Mouse (Mus musculus): ENCODE measurements around the gene Myl7.
A peak's percentile ranks its signal among the peaks of the same experiment; 100 is the strongest.

Gene Myl7

DNA sequence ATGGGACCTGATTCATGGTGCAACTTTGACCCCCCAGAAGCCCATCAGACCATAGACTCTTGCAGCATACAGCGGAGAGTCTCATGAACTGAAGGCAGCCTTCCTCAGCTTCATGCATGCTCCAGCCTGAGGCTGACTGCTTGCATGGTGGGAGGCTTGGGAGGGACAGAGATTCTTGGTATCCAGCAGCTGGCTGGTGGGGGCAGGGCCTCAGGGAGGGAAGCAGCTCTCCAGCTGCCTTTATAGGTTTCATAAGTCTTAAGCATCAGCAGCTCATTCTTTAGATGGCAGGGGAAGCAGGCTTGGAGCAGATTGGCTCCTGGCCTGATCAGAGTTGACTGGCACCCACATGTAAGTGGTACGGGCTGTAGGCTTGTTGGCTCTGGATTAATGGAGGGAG lies 31.4 kb downstream of the Myl7 start:
- Histone ChIP-seq H3K36me3 (ENCODE audit: control insufficient read depth, insufficient read depth, low read length, poor library complexity, severe bottlenecking) (no peaks in the 10 kb centered on the region), H3K27me3 (ENCODE audit: control insufficient read depth, insufficient read depth, low read length, poor library complexity, severe bottlenecking) (no peaks in the 10 kb centered on the region)
- DNase-seq (ENCODE audit: low read depth, low spot score): no peak

DNA sequence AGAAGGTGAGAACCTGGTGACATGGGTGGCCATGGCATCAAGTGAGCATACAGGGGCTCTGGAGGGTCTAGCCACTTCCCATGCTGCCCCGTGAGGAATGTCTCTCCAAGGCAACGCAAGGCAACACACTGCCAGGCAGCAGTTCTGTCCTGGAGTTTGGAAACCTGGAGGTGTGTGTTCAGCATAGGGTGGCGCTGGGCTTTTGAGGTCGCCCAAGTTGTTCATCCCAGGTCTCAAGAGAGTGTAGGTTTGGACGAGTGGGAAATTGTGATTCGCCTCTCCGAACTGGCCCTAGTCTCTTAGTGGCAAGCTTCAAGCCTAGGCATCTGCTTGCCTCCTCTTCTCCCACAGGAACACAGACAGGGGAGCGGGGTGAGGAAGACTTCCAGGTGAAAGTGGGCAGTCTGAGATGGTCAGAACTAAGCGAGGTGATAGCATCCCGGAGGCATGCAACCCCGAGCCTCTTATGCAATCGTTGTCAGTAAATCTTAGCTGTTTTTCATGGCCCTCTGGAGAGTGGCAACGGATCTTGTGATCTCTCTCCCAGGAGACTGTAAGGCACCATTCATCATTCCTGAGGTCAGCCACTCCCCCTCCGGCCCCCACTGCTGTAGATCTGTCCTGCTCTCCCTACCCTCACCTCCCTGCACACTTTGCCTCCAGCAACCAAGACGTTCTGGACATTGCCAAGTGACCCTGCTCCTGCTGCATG lies 36.0 kb downstream of the Myl7 start:
- no peak for DNase-seq (ENCODE audit: low read depth, low spot score)
- Histone ChIP-seq H3K36me3 (ENCODE audit: control insufficient read depth, insufficient read depth, low read length, poor library complexity, severe bottlenecking) (no peaks in the 10 kb centered on the region), H3K27me3 (ENCODE audit: control insufficient read depth, insufficient read depth, low read length, poor library complexity, severe bottlenecking) (no peaks in the 10 kb centered on the region)

DNA sequence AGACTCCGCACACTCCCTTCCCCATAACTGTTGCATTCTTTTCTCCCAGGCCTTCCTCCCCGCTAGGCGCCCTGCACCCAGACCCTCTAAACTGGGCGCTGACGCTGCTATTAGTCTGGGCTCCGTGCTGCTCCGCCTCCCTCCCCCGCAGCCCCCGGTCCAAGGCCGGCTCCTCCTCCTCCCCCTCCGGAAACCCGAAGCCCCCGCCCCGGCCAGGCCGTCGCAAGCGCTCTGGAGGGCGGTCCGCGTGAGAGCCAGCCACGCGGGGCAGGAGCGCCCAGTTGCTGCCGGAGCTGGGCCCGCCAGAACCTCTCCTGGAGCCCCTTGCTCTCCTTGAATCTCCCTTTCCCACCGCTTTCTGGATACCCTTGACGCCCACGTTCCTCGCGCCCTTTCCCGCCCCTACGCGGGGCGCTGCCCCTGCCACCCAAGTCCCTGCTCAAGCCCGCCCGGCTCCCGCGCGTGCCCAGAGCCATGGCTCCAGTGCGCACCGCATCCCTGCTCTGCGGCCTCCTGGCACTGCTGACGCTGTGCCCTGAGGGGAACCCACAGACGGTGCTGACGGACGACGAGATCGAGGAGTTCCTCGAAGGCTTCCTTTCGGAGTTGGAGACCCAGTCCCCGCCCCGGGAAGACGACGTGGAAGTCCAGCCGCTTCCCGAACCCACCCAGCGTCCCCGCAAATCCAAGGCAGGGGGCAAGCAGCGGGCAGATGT lies 36.7 kb downstream of the Myl7 start, which contains the start of gene Aebp1:
Gene Aebp1, plus strand, starts transcription at position 270 of the 716 bp plus-strand sequence.
- H3K36me3 ChIP-seq (ENCODE audit: control insufficient read depth, insufficient read depth, low read length, poor library complexity, severe bottlenecking): no peaks in the 10 kb centered on the region
- peak; percentile 23 for DNase-seq (ENCODE audit: low read depth, low spot score)
- H3K27me3 ChIP-seq (ENCODE audit: control insufficient read depth, insufficient read depth, low read length, poor library complexity, severe bottlenecking): no peaks in the 10 kb centered on the region

- no peak for DNase-seq (ENCODE audit: low read depth, low spot score)
Observed at GRCm38 (mm10) chr11:5860639-5861038, 37.9 kb downstream of the Myl7 start.

DNA sequence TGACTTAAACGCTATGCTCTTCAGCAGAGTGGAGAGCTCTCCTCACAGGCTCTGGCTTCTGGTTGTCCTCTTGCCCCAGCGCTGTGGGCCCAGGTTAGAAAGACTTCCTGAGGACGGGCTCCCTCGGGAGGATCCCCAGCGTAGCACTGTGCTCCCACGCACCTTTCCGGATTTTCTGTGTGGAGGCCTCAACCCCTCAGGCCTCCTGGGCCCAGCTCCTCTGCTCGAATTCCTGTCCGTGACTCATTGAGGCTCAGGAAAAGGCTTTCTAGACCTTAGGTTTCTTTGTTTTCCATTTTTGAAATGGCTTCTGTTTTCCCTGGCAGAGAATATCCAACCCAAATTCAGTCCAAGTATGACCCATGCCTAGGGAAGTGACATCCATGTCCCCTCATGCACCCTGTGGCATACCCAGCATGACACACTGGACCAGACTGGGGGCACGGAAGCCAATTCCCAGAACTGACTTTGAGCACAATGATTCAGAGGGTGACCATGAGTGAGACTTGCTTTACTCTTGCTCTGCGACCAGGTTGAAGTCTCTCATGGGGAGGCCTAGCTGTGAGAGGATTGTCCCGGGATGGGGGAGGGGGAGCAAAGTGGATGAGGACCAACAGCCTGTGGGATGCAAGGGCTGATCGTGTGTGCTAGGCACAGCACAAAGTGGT lies 38.6 kb downstream of the Myl7 start:
- no peaks in the 10 kb centered on the region for H3K36me3 ChIP-seq (ENCODE audit: control insufficient read depth, insufficient read depth, low read length, poor library complexity, severe bottlenecking)
- DNase-seq (ENCODE audit: low read depth, low spot score): no peak

More at GRCm38 (mm10) chr11:5860639-5861038, 37.9 kb downstream of the Myl7 start:
- Histone ChIP-seq H3K36me3 (ENCODE audit: control insufficient read depth, insufficient read depth, low read length, poor library complexity, severe bottlenecking) (no peaks in the 10 kb centered on the region), H3K27me3 (ENCODE audit: control insufficient read depth, insufficient read depth, low read length, poor library complexity, severe bottlenecking) (no peaks in the 10 kb centered on the region)

DNA sequence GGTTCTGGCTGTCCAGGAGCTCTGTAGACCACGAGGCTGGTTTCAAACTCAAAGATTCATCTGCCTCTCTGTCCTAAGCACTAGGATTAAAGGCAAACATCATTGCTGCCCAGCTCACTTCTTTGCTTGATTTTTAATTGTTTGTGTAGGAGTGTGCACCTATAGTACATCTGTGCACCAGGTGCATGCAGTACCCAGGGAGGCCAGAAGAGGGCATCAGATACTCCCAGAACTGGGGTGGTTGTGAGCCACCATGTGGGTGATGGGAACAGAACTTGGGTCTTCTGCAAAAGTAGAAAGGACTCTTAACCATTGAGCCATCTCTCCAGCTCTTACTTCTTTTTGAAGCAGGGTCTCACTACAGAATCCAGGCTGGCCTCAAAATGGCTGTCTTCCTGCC lies 39.9 kb downstream of the Myl7 start:
- Histone ChIP-seq H3K27me3 (ENCODE audit: control insufficient read depth, insufficient read depth, low read length, poor library complexity, severe bottlenecking) (no peaks in the 10 kb centered on the region), H3K36me3 (ENCODE audit: control insufficient read depth, insufficient read depth, low read length, poor library complexity, severe bottlenecking) (no peaks in the 10 kb centered on the region)
- peak; percentile 34 for DNase-seq (ENCODE audit: low read depth, low spot score)

More for the DNA sequence above, 38.6 kb downstream of the Myl7 start:
- no peaks in the 10 kb centered on the region for H3K27me3 ChIP-seq (ENCODE audit: control insufficient read depth, insufficient read depth, low read length, poor library complexity, severe bottlenecking)

- DNase-seq (ENCODE audit: low read depth, low spot score): no peak
- no peaks in the 10 kb centered on the region for H3K27me3 ChIP-seq (ENCODE audit: control insufficient read depth, insufficient read depth, low read length, poor library complexity, severe bottlenecking)
- no peaks in the 10 kb centered on the region for H3K36me3 ChIP-seq (ENCODE audit: control insufficient read depth, insufficient read depth, low read length, poor library complexity, severe bottlenecking)
Observed at GRCm38 (mm10) chr11:5856479-5857130, 42.0 kb downstream of the Myl7 start.

DNA sequence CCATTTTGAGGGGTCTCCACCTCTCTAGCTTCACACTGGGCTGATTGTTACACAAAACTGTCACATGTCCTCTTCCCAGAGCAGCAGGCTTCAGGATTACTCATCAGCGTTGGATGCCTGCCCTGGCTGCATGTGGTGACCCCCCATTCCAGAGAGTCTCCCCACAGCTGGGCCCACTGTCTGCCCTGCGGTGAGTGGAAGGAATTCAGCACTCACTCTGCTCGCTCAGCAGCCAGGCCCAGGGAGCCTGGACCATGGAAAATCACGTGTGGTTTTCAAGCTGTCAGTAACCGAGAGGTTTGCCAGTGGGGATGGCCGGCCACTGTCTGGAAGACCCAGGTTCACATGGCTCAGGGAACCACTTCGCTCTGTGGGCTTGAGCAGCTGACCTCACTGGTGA lies 42.7 kb downstream of the Myl7 start:
- no peak for DNase-seq (ENCODE audit: low read depth, low spot score)
- Histone ChIP-seq H3K27me3 (ENCODE audit: control insufficient read depth, insufficient read depth, low read length, poor library complexity, severe bottlenecking) (no peaks in the 10 kb centered on the region), H3K36me3 (ENCODE audit: control insufficient read depth, insufficient read depth, low read length, poor library complexity, severe bottlenecking) (no peaks in the 10 kb centered on the region)

- no peaks in the 10 kb centered on the region for H3K27me3 ChIP-seq (ENCODE audit: control insufficient read depth, insufficient read depth, low read length, poor library complexity, severe bottlenecking)
- no peak for DNase-seq (ENCODE audit: low read depth, low spot score)
- no peaks in the 10 kb centered on the region for H3K36me3 ChIP-seq (ENCODE audit: control insufficient read depth, insufficient read depth, low read length, poor library complexity, severe bottlenecking)
Observed at GRCm38 (mm10) chr11:5855481-5855880, 43.1 kb downstream of the Myl7 start.

DNA sequence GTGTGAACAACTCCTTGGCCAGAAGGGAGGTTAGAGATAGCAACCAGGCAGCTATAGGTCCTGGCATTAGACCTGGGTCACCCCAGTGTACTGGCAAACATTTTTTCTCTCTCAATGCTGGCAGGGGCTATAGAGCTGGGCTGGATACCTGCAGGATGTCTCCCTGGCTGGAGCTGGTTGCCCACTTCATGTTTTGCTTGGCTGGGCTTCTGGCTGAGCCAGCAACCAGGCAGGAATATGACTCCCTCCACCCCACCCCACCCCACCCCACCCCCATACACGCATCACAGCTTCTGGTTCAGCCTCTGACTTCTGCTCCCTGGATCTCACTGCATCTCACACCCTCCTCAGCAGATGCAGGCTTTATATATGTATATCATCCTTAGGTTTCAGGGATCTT lies 46.3 kb downstream of the Myl7 start:
- H3K36me3 ChIP-seq (ENCODE audit: control insufficient read depth, insufficient read depth, low read length, poor library complexity, severe bottlenecking): no peaks in the 10 kb centered on the region
- no peaks in the 10 kb centered on the region for H3K27me3 ChIP-seq (ENCODE audit: control insufficient read depth, insufficient read depth, low read length, poor library complexity, severe bottlenecking)
- no peak for DNase-seq (ENCODE audit: low read depth, low spot score)

- H3K27me3 ChIP-seq (ENCODE audit: control insufficient read depth, insufficient read depth, low read length, poor library complexity, severe bottlenecking): no peaks in the 10 kb centered on the region
- no peak for DNase-seq (ENCODE audit: low read depth, low spot score)
- no peaks in the 10 kb centered on the region for H3K36me3 ChIP-seq (ENCODE audit: control insufficient read depth, insufficient read depth, low read length, poor library complexity, severe bottlenecking)
Observed at GRCm38 (mm10) chr11:5851021-5851736, 47.4 kb downstream of the Myl7 start.

DNA sequence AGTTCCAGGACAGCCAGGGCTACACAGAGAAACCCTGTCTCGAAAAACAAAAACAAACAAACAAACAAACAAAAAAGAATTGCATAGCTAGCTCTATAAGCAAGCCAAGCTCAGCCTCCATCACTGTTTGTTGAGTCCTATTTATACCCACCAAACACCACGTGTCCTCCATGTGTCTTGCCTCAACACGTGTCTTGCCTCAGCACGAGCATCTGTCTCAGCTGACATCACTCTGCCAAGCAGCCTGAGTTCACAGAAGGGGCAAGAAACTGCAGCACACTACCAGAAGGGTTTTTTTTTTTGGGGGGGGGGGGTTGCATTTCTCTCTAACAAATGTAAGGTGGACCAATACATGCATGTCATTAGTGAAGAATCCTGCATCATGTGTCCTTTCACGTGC lies 48.1 kb downstream of the Myl7 start:
- DNase-seq (ENCODE audit: low read depth, low spot score): no peak
- no peaks in the 10 kb centered on the region for H3K36me3 ChIP-seq (ENCODE audit: control insufficient read depth, insufficient read depth, low read length, poor library complexity, severe bottlenecking)
- H3K27me3 ChIP-seq (ENCODE audit: control insufficient read depth, insufficient read depth, low read length, poor library complexity, severe bottlenecking): no peaks in the 10 kb centered on the region

- DNase-seq (ENCODE audit: low read depth, low spot score): no peak
- no peaks in the 10 kb centered on the region for H3K27me3 ChIP-seq (ENCODE audit: control insufficient read depth, insufficient read depth, low read length, poor library complexity, severe bottlenecking)
- H3K36me3 ChIP-seq (ENCODE audit: control insufficient read depth, insufficient read depth, low read length, poor library complexity, severe bottlenecking): no peaks in the 10 kb centered on the region
Observed at GRCm38 (mm10) chr11:5849316-5849715, 49.3 kb downstream of the Myl7 start.

- H3K27me3 ChIP-seq (ENCODE audit: control insufficient read depth, insufficient read depth, low read length, poor library complexity, severe bottlenecking): no peaks in the 10 kb centered on the region
- no peaks in the 10 kb centered on the region for H3K36me3 ChIP-seq (ENCODE audit: control insufficient read depth, insufficient read depth, low read length, poor library complexity, severe bottlenecking)
- DNase-seq (ENCODE audit: low read depth, low spot score): no peak
Observed at GRCm38 (mm10) chr11:5848741-5849140, 49.8 kb downstream of the Myl7 start.
